8 mouse cellular contexts compared by ENCODE assay signal in the genomic region with DNA sequence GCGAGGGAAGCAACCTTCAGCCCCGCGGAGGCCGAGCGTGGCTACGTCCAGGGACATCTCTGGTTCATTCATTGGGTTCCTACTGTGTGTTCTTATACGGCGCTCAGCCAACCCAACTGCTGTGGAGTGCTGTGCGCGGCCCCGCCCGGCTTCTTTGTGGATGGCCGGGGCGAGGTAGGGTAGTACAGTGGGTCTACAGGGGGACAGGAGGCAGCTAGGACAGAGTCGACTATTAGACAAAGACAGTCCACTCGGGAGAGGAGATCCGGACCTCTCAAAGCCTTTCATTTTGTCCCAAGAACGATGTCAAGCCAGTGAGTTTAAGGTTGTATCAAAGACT. TPM values are rescaled to one million over a fixed set of nuclear protein-coding genes. Genes with fewer than 3 reads are reported as not detected.
DNase-seq lines count a peak whose midpoint lies in the region; ATAC-seq lines count a peak whose summit lies in the region.

No protein-coding gene starts in this region.

- peaks cover 56% of the 10 kb centered on the region for H3K36me3 ChIP-seq in kidney, embryonic 15.5 days
- peaks cover 58% of the 10 kb centered on the region for H3K36me3 ChIP-seq in hindbrain, embryonic 14.5 days (replicated peaks; ENCODE audit: control insufficient read depth, insufficient read depth)
- peaks cover 24% of the 10 kb centered on the region for H3K36me3 ChIP-seq in midbrain, embryonic 15.5 days (replicated peaks)

- ATAC-seq in kidney, embryonic 15.5 days (replicated peaks; ENCODE audit: low FRiP score): peak; percentile 41
- ATAC-seq in hindbrain, embryonic 14.5 days (ENCODE audit: low FRiP score): no peak; the same call in none of the 2 replicates
- peak; percentile 53 for ATAC-seq in midbrain, embryonic 15.5 days (replicated peaks)
- no peak for ATAC-seq in monocyte, adult 5-6 weeks (replicated peaks; ENCODE audit: insufficient number of reproducible peaks, low FRiP score, low TSS enrichment, poor library complexity, severe bottlenecking)

- under 1% methylated on average over 18 of the region's 18 CpGs for WGBS in kidney, embryonic 15.5 days
- 2% methylated on average over 18 of the region's 18 CpGs for WGBS in hindbrain, embryonic 14.5 days
- WGBS in midbrain, embryonic 15.5 days: 1% methylated on average over 18 of the region's 18 CpGs

- no peaks in the 10 kb centered on the region for H3K27me3 ChIP-seq in kidney, embryonic 15.5 days
- no peaks in the 10 kb centered on the region for H3K27me3 ChIP-seq in hindbrain, embryonic 14.5 days (ENCODE audit: control insufficient read depth, insufficient read depth, low read length)
- H3K27me3 ChIP-seq in midbrain, embryonic 15.5 days (replicated peaks): no peaks in the 10 kb centered on the region

- no peaks in the 10 kb centered on the region for H3K9me3 ChIP-seq in kidney, embryonic 15.5 days (replicated peaks)
- H3K9me3 ChIP-seq in hindbrain, embryonic 14.5 days (ENCODE audit: control insufficient read depth, low read length): no peaks in the 10 kb centered on the region
- no peaks in the 10 kb centered on the region for H3K9me3 ChIP-seq in midbrain, embryonic 15.5 days

- no peak for DNase-seq in kidney, postnatal 14 days
- peak; percentile 16 for DNase-seq in c-Kit-positive CD71-negative TER-119-negative erythroid progenitor cells, embryonic 14.5 days (ENCODE audit: low read depth)
- DNase-seq in hindbrain, embryonic 14.5 days (ENCODE audit: low spot score): no peak
- DNase-seq in thymus, postnatal 14 days: no peak
- DNase-seq in gastrocnemius, adult 8-10 months (ENCODE audit: low spot score in 2 of 2): no peak

- peaks cover 30% of the 10 kb centered on the region for H3K4me1 ChIP-seq in kidney, embryonic 15.5 days
- H3K4me1 ChIP-seq in hindbrain, embryonic 14.5 days (replicated peaks; ENCODE audit: control insufficient read depth, insufficient read depth, low read length): peaks cover 18% of the 10 kb centered on the region
- peaks cover 31% of the 10 kb centered on the region for H3K4me1 ChIP-seq in midbrain, embryonic 15.5 days

- H3K4me3 ChIP-seq in kidney, embryonic 15.5 days (replicated peaks): peak overlapping the region; percentile 95
- H3K4me3 ChIP-seq in hindbrain, embryonic 14.5 days (replicated peaks; ENCODE audit: low read length): peak overlapping the region; percentile 95
- peak overlapping the region; percentile 81 for H3K4me3 ChIP-seq in midbrain, embryonic 15.5 days

- peak overlapping the region; percentile 81 for H3K27ac ChIP-seq in kidney, embryonic 15.5 days
- H3K27ac ChIP-seq in hindbrain, embryonic 14.5 days: peak overlapping the region; percentile 82
- peak overlapping the region; percentile 82 for H3K27ac ChIP-seq in midbrain, embryonic 15.5 days

- peak overlapping the region; percentile 89 for H3K4me2 ChIP-seq in kidney, embryonic 15.5 days
- peak overlapping the region; percentile 74 for H3K4me2 ChIP-seq in hindbrain, embryonic 14.5 days (replicated peaks)
- H3K4me2 ChIP-seq in midbrain, embryonic 15.5 days: peak overlapping the region; percentile 90

- peak overlapping the region; percentile 83 for H3K9ac ChIP-seq in kidney, embryonic 15.5 days
- peak overlapping the region; percentile 88 for H3K9ac ChIP-seq in hindbrain, embryonic 14.5 days
- peak overlapping the region; percentile 71 for H3K9ac ChIP-seq in midbrain, embryonic 15.5 days

RNA-seq across cellular contexts. Expression of gene Spsb3, which starts 0.5 kb away (rescaled TPM):
- polyA plus RNA-seq in kidney, embryonic 15.5 days (2015; fragmentation: Nextera tagmentation; extraction: Ambion mirVana): 40.6 and 43.7 TPM in 2 replicates
- polyA plus RNA-seq in hindbrain, embryonic 14.5 days (2014; fragmentation: Nextera tagmentation; extraction: Ambion mirVana): 75.0 and 82.0 TPM in 2 replicates
- polyA plus RNA-seq in midbrain, embryonic 15.5 days (2015; fragmentation: Nextera tagmentation; extraction: Ambion mirVana): 94.1 and 97.2 TPM in 2 replicates
- 16.6 to 25.9 TPM (median 20.5 TPM) in 3 replicates for total RNA-seq in monocyte, adult 5-6 weeks (2017)
- total RNA-seq in gastrocnemius, adult 8-10 months (2022): 10 to 100 TPM; 31.0 to 38.6 (median 35.4) TPM

RNA-seq across cellular contexts. Expression of gene Nubp2, which starts 0.8 kb away (rescaled TPM):
- polyA plus RNA-seq in kidney, embryonic 15.5 days (2015; fragmentation: Nextera tagmentation; extraction: Ambion mirVana): 54.2 and 57.8 TPM in 2 replicates
- 67.4 and 72.8 TPM in 2 replicates for polyA plus RNA-seq in hindbrain, embryonic 14.5 days (2014; fragmentation: Nextera tagmentation; extraction: Ambion mirVana)
- 61.2 and 65.7 TPM in 2 replicates for polyA plus RNA-seq in midbrain, embryonic 15.5 days (2015; fragmentation: Nextera tagmentation; extraction: Ambion mirVana)
- 34.3 to 41.0 TPM (median 40.1 TPM) in 3 replicates for total RNA-seq in monocyte, adult 5-6 weeks (2017)
- 10 to 100 TPM; 10.5 to 13.7 (median 11.9) TPM for total RNA-seq in gastrocnemius, adult 8-10 months (2022)

RNA-seq across cellular contexts. Expression of gene Eme2, which starts 8.0 kb away (rescaled TPM):
- 31.5 and 33.1 TPM in 2 replicates for polyA plus RNA-seq in kidney, embryonic 15.5 days (2015; fragmentation: Nextera tagmentation; extraction: Ambion mirVana)
- polyA plus RNA-seq in hindbrain, embryonic 14.5 days (2014; fragmentation: Nextera tagmentation; extraction: Ambion mirVana): 22.7 and 23.7 TPM in 2 replicates
- 31.5 and 33.4 TPM in 2 replicates for polyA plus RNA-seq in midbrain, embryonic 15.5 days (2015; fragmentation: Nextera tagmentation; extraction: Ambion mirVana)
- total RNA-seq in monocyte, adult 5-6 weeks (2017): 12.0 to 20.2 TPM (median 12.9 TPM) in 3 replicates
- total RNA-seq in gastrocnemius, adult 8-10 months (2022): 1 to 10 TPM; 6.6 to 8.7 (median 7.9) TPM

RNA-seq across cellular contexts. Expression of gene Mrps34, which starts 8.0 kb away (rescaled TPM):
- 94.0 and 105 TPM in 2 replicates for polyA plus RNA-seq in kidney, embryonic 15.5 days (2015; fragmentation: Nextera tagmentation; extraction: Ambion mirVana)
- polyA plus RNA-seq in hindbrain, embryonic 14.5 days (2014; fragmentation: Nextera tagmentation; extraction: Ambion mirVana): 72.9 and 82.6 TPM in 2 replicates
- 73.1 and 78.9 TPM in 2 replicates for polyA plus RNA-seq in midbrain, embryonic 15.5 days (2015; fragmentation: Nextera tagmentation; extraction: Ambion mirVana)
- 13.4 to 24.4 TPM (median 19.0 TPM) in 3 replicates for total RNA-seq in monocyte, adult 5-6 weeks (2017)
- 10 to 100 TPM; 70.5 to 82.3 (median 75.4) TPM for total RNA-seq in gastrocnemius, adult 8-10 months (2022)

RNA-seq across cellular contexts. Expression of gene Nme3, which starts 9.4 kb away (rescaled TPM):
- polyA plus RNA-seq in kidney, embryonic 15.5 days (2015; fragmentation: Nextera tagmentation; extraction: Ambion mirVana): 77.2 and 80.0 TPM in 2 replicates
- polyA plus RNA-seq in hindbrain, embryonic 14.5 days (2014; fragmentation: Nextera tagmentation; extraction: Ambion mirVana): 85.6 and 95.8 TPM in 2 replicates
- polyA plus RNA-seq in midbrain, embryonic 15.5 days (2015; fragmentation: Nextera tagmentation; extraction: Ambion mirVana): 79.7 and 82.3 TPM in 2 replicates
- total RNA-seq in monocyte, adult 5-6 weeks (2017): 28.0 to 48.6 TPM (median 30.1 TPM) in 3 replicates
- 10 to 100 TPM; 11.4 to 12.6 (median 12.0) TPM for total RNA-seq in gastrocnemius, adult 8-10 months (2022)

Comparison
In these comparisons a context has a peak if more than half of its experiments do, and no peak if none do; other contexts are left out.
1. ATAC-seq: peak in kidney, embryonic 15.5 days (single experiment) and midbrain, embryonic 15.5 days (single experiment); none in hindbrain, embryonic 14.5 days (single experiment) and monocyte, adult 5-6 weeks (single experiment).
2. Peak in every context shown above with its lines, with median percentiles within 50 percentile points of each other: H3K27ac ChIP-seq, H3K4me2 ChIP-seq, H3K4me3 ChIP-seq and H3K9ac ChIP-seq.